Mouse (Mus musculus) liver, adult 2 months (tissue): Measurements from ENCODE around the gene Txndc9. TPM values are rescaled to one million over a fixed set of nuclear protein-coding genes. Genes with fewer than 3 reads are reported as not detected.

Experiments used
- DNase-seq: peaks from one replicate; pipeline ENCODE4 v3.0.0-alpha.2; 2011; ENCODE audit warnings: low read depth, low spot score; ENCODE audit errors: extremely low read depth
- H3K27ac ChIP-seq: fragments of 200-500 bp; replicated peaks from 2 replicates; pipeline ENCODE4 v1.5.1; 2012; ENCODE audit warnings: low read depth, mild to moderate bottlenecking, control low read depth, inconsistent platforms, low read length; ENCODE audit not compliant: insufficient read depth
- H3K27me3 ChIP-seq: fragments of 200-500 bp; 2 replicates; pipeline ENCODE4 v1.6.1; 2012; ENCODE audit warnings: mild to moderate bottlenecking, moderate library complexity, low read length, inconsistent platforms; ENCODE audit not compliant: control insufficient read depth, insufficient read depth
- H3K36me3 ChIP-seq: fragments of 200-500 bp; 2 replicates; pipeline ENCODE4 v1.6.1; 2012; ENCODE audit warnings: low read length, inconsistent platforms; ENCODE audit not compliant: control insufficient read depth, insufficient read depth
- H3K4me1 ChIP-seq: fragments of 200-500 bp; 2 replicates; pipeline ENCODE4 v1.6.1; 2011; ENCODE audit warnings: low read length; ENCODE audit not compliant: control insufficient read depth, insufficient read depth
- H3K4me3 ChIP-seq: fragments of 200-500 bp; 2 replicates; pipeline ENCODE4 v1.5.1; 2011; ENCODE audit warnings: low read depth, mild to moderate bottlenecking, control low read depth, low read length, moderate library complexity; ENCODE audit not compliant: insufficient read depth
- H3K79me2 ChIP-seq: fragments of 200-500 bp; 2 replicates; pipeline ENCODE4 v1.6.1; 2012; ENCODE audit warnings: inconsistent platforms, mild to moderate bottlenecking, low read length, moderate library complexity; ENCODE audit not compliant: control insufficient read depth, insufficient read depth
- H3K9ac ChIP-seq: fragments of 200-500 bp; 2 replicates; pipeline ENCODE4 v1.6.1; 2012; ENCODE audit warnings: low read depth, mild to moderate bottlenecking, control low read depth, inconsistent platforms, low read length
- CTCF ChIP-seq: fragments of 200-500 bp; IDR thresholded peaks from 2 replicates; pipeline ENCODE4 v1.5.1; 2011; ENCODE audit warnings: low read depth, low read length, control low read depth
- POLR2A ChIP-seq: fragments of 200-500 bp; IDR thresholded peaks from 2 replicates; pipeline ENCODE4 v1.6.1; 2011; ENCODE audit warnings: low read length, control low read depth; ENCODE audit not compliant: insufficient read depth; ENCODE audit errors: extremely low read depth
- WGBS: fragments of 180-500 bp; shearing (Covaris S2); methylation state at CpG from one replicate; pipeline ENCODE4 v1.1.7; 2018; 5-methylcytosine and 5-hydroxymethylcytosine counted together
- polyA plus RNA-seq: library from polyadenylated mRNA; depleted of rRNA; stranded (reverse); fragments of >200 nt; gene quantifications from 2 replicates; pipeline ENCODE4 v1.2.3, GENCODE M21; 2012; rRNA removed
- total RNA-seq: library from RNA; depleted of rRNA; stranded (reverse); fragments of >200 nt; gene quantifications from 2 replicates; pipeline ENCODE4 v1.2.3, GENCODE M21; 2014; rRNA removed

The Txndc9 gene
- total RNA-seq, result 22.7 and 33.8 TPM in 2 replicates
- 4.9 and 6.7 TPM in 2 replicates for polyA plus RNA-seq

- TF ChIP-seq CTCF, result peak; percentile 45
- peak; percentile 78 for TF ChIP-seq POLR2A
- H3K27me3 ChIP-seq, result no peaks in the 10 kb centered on the region
- DNase-seq, result peak; percentile 83
- H3K36me3 ChIP-seq, result peaks cover 9% of the 10 kb centered on the region
- H3K27ac ChIP-seq, result peak within 1 kb of the TSS; percentile 82
- under 1% methylated on average over 50 of the region's 50 CpGs for WGBS
- H3K9ac ChIP-seq, result peak within 1 kb of the TSS; percentile 95
- peaks cover 14% of the 10 kb centered on the region; the same call in 1 of the 2 replicates for H3K79me2 ChIP-seq
- H3K4me1 ChIP-seq, result peaks cover 7% of the 10 kb centered on the region; the same call in 1 of the 2 replicates
- peak within 1 kb of the TSS; percentile 97 for H3K4me3 ChIP-seq
Measured at GRCm38 (mm10) chr1:37997867-37998266, at the start of gene Txndc9, which contains the start of gene Eif5b. TSS of gene Txndc9 (minus strand) at chr1:37997893. TSS of gene Eif5b (plus strand) at chr1:37998010.

- TF ChIP-seq POLR2A, result no peak
- TF ChIP-seq CTCF, result no peak
- 96% methylated on average over 2 of the region's 2 CpGs for WGBS
- no peak for DNase-seq
- Histone ChIP-seq H3K27ac (no peak overlapping the region), H3K36me3 (peaks cover 50% of the 10 kb centered on the region), H3K4me1 (no peaks in the 10 kb centered on the region), H3K4me3 (no peak overlapping the region), H3K9ac (no peak overlapping the region), H3K79me2 (no peaks in the 10 kb centered on the region), H3K27me3 (no peaks in the 10 kb centered on the region)
Measured at GRCm38 (mm10) chr1:38038898-38039297, 41.2 kb upstream of the Txndc9 start.

- Histone ChIP-seq H3K79me2 (no peaks in the 10 kb centered on the region), H3K4me1 (no peaks in the 10 kb centered on the region), H3K9ac (no peak overlapping the region), H3K27ac (no peak overlapping the region), H3K36me3 (peaks cover 58% of the 10 kb centered on the region), H3K27me3 (no peaks in the 10 kb centered on the region), H3K4me3 (no peak overlapping the region)
- TF ChIP-seq POLR2A (no peak), CTCF (no peak)
- 95% methylated on average over 5 of the region's 5 CpGs for WGBS
- DNase-seq, result no peak
Measured at GRCm38 (mm10) chr1:38037375-38037774, 39.7 kb upstream of the Txndc9 start.

GRCm38 (mm10) chr1:38035521-38035920 is 37.8 kb upstream of the Txndc9 start:
- H3K4me3 ChIP-seq, result no peak overlapping the region
- H3K9ac ChIP-seq, result no peak overlapping the region
- no peak overlapping the region for H3K27ac ChIP-seq
- peaks cover 54% of the 10 kb centered on the region for H3K36me3 ChIP-seq
- no peaks in the 10 kb centered on the region for H3K27me3 ChIP-seq
- no peak for TF ChIP-seq CTCF
- no peak for TF ChIP-seq POLR2A
- H3K4me1 ChIP-seq, result peaks cover 3% of the 10 kb centered on the region
- WGBS, result 92% methylated on average over 4 of the region's 4 CpGs
- DNase-seq, result no peak
- no peaks in the 10 kb centered on the region for H3K79me2 ChIP-seq

- 18% methylated on average over 5 of the region's 5 CpGs for WGBS
- DNase-seq, result peak; percentile 73
- no peak for TF ChIP-seq POLR2A
- no peak for TF ChIP-seq CTCF
- Histone ChIP-seq H3K79me2 (no peaks in the 10 kb centered on the region), H3K4me1 (peaks cover 3% of the 10 kb centered on the region), H3K9ac (no peak overlapping the region), H3K27me3 (no peaks in the 10 kb centered on the region), H3K36me3 (peaks cover 36% of the 10 kb centered on the region), H3K27ac (no peak overlapping the region), H3K4me3 (no peak overlapping the region)
Measured at GRCm38 (mm10) chr1:38031391-38031790, 33.7 kb upstream of the Txndc9 start.

GRCm38 (mm10) chr1:38027301-38027700 is 29.6 kb upstream of the Txndc9 start:
- no peak for DNase-seq
- Histone ChIP-seq H3K36me3 (peaks cover 34% of the 10 kb centered on the region), H3K4me3 (no peak overlapping the region), H3K9ac (no peak overlapping the region), H3K27me3 (no peaks in the 10 kb centered on the region), H3K4me1 (peaks cover 3% of the 10 kb centered on the region), H3K79me2 (peaks cover 4% of the 10 kb centered on the region; the same call in 1 of the 2 replicates), H3K27ac (no peak overlapping the region)
- WGBS, result 89% methylated on average over 7 of the region's 7 CpGs
- TF ChIP-seq CTCF (no peak), POLR2A (no peak)
